Mouse (Mus musculus) forebrain, embryonic 11.5 days (tissue): ENCODE data around the gene Pstpip1. TPM values are rescaled to one million over a fixed set of nuclear protein-coding genes. Genes with fewer than 3 reads are reported as not detected.

Experiments
- ATAC-seq: fragments of 200-750 bp; cut with Nextera tagmentation; replicated peaks from 2 replicates; pipeline ENCODE4 v1.8.0; 2017; ENCODE audit warnings: moderate TSS enrichment; ENCODE audit not compliant: low FRiP score
- DNase-seq: peaks from one replicate; pipeline ENCODE4 v3.0.0-alpha.2; 2017; ENCODE audit warnings: low spot score
- H3K27ac ChIP-seq: fragments of 300-500 bp; sonication (generic); 2 replicates; pipeline ENCODE4 v1.5.1; 2014; ENCODE audit warnings: low read depth, low read length
- H3K27me3 ChIP-seq: fragments of 300-500 bp; sonication (generic); 2 replicates; pipeline ENCODE4 v1.6.1; 2014; ENCODE audit warnings: mild to moderate bottlenecking, low read length, mixed read lengths; ENCODE audit not compliant: control insufficient read depth, insufficient read depth
- H3K36me3 ChIP-seq: fragments of 300-500 bp; sonication (generic); 2 replicates; pipeline ENCODE4 v1.6.1; 2014; ENCODE audit warnings: mild to moderate bottlenecking, low read length, moderate library complexity, mixed read lengths; ENCODE audit not compliant: control insufficient read depth, insufficient read depth
- H3K4me1 ChIP-seq: fragments of 300-500 bp; sonication (generic); replicated peaks from 2 replicates; pipeline ENCODE4 v1.6.1; 2014; ENCODE audit warnings: low read length, mixed read lengths; ENCODE audit not compliant: control insufficient read depth, insufficient read depth
- H3K4me2 ChIP-seq: fragments of 300-500 bp; sonication (generic); 2 replicates; pipeline ENCODE4 v1.6.1; 2014; ENCODE audit warnings: low read depth, mild to moderate bottlenecking, low read length, moderate library complexity, mixed read lengths; ENCODE audit not compliant: severe bottlenecking
- H3K4me3 ChIP-seq: fragments of 300-500 bp; sonication (generic); 2 replicates; pipeline ENCODE4 v1.5.1; 2014; ENCODE audit warnings: low read depth, low read length
- H3K9ac ChIP-seq: fragments of 300-500 bp; sonication (generic); 2 replicates; pipeline ENCODE4 v1.6.1; 2014; ENCODE audit warnings: low read length
- H3K9me3 ChIP-seq: fragments of 300-500 bp; sonication (generic); 2 replicates; pipeline ENCODE4 v1.6.1; 2016; ENCODE audit warnings: low read length, mixed read lengths; ENCODE audit not compliant: control insufficient read depth
- WGBS: fragments of 180-500 bp; shearing (Covaris S2); extraction: QIAGEN DNeasy Blood & Tissue Kit; methylation state at CpG from one replicate; pipeline ENCODE4 v1.1.7; 2014; 5-methylcytosine and 5-hydroxymethylcytosine counted together
- polyA plus RNA-seq: library from polyadenylated mRNA; unstranded; fragments of >200 nt; fragmentation: Nextera tagmentation; extraction: Ambion mirVana; gene quantifications from 2 replicates; pipeline ENCODE4 v1.2.1, GENCODE M21; 2014

Pstpip1 gene
- polyA plus RNA-seq, 1 experiment from 2014 or later: 0.40 TPM

DNA sequence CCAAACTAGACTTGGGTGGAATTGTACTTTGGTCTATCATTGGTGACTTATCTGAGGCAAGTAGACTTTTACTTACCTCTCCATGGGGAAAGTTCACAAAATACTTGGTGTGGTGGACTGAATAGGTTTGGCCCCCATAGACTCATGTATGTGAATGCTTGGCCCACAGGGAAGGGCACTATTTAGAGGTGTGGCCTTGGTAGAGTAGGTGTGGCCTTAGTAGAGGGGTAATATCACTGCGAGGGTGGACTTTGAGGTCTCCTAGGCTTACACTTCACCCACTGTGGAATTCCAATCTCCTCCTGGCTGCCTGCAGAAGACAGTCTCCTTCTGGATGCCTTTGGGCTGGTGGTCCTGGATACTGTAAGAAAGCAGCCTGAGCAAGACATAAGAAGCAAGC is 21.1 kb upstream of the Pstpip1 start:
- no peaks in the 10 kb centered on the region for H3K4me1 ChIP-seq
- DNase-seq: no peak
- H3K27ac ChIP-seq: no peak overlapping the region
- 94% methylated on average over 1 of the region's 1 CpGs for WGBS
- no peak overlapping the region for H3K4me3 ChIP-seq
- ATAC-seq: no peak
- no peak overlapping the region for H3K9ac ChIP-seq
- H3K9me3 ChIP-seq: no peaks in the 10 kb centered on the region
- no peak overlapping the region for H3K4me2 ChIP-seq
- H3K27me3 ChIP-seq: no peaks in the 10 kb centered on the region
- peaks cover 4% of the 10 kb centered on the region; the same call in 1 of the 2 replicates for H3K36me3 ChIP-seq

DNA sequence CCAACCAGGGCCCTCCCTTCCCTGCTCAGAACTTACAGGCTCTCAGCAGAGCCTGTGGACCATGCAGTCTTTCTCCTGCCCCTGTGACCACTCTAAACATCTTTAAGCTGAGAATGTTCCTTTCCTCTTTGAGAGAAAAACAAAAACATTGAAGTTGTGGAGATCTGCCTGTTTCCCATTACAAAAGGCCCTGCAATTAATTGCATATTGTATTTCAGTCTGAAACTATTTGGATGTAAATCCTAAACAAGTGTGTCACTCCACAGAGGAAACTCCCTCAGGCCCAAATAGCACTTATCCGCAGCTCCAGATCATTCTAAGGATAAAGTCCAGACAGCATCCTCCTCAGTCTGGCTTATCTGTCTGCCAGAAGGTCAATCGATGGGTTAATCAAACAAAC is 16.9 kb upstream of the Pstpip1 start:
- Histone ChIP-seq H3K4me2 (no peak overlapping the region), H3K9me3 (no peaks in the 10 kb centered on the region), H3K9ac (no peak overlapping the region), H3K27me3 (no peaks in the 10 kb centered on the region), H3K27ac (no peak overlapping the region), H3K36me3 (peaks cover 4% of the 10 kb centered on the region; the same call in 1 of the 2 replicates), H3K4me1 (no peaks in the 10 kb centered on the region), H3K4me3 (no peak overlapping the region)
- DNase-seq (peak; percentile 43), ATAC-seq (no peak)
- WGBS: 74% methylated on average over 2 of the region's 2 CpGs

DNA sequence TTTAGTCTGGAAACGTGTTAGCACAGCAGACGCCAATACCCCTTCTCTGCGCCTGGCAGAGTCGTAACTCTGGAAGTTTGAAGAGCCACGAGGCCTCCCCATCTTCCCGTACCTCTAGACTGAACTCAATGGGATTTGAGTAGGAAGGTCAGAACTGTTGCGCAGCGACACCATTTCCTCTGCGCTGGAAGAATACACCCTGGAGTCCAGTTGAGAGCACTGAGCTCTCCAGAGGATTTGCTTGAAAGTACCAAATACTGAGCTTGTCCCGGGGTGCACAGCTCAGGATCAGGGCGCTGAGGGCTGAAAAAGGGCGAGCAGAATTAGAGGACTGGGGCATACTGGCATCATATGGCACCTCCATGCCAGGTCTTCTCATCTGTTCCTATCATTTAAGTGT is 14.9 kb upstream of the Pstpip1 start:
- DNase-seq: peak; percentile 49

DNA sequence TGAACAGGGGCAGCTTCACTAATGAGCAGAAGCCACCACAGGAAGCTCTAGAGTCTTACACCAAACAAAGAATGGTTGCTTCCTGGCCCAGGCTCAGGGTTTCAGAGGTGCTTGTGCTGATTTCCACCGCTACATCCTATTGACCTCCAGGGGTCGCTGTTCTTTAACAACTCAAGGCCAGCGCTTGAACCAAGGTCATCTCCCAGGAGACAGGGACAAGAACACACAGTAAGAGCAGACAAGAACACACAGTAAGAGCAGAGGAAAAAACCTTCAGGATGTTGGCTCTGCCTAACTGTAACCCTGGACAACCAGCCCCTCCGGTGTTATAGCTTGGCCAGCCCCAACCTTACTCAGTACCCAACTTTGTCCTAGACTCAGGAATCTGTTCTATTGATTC is 14.5 kb upstream of the Pstpip1 start:
- 10% methylated on average over 4 of the region's 4 CpGs for WGBS
- Histone ChIP-seq H3K9me3 (no peaks in the 10 kb centered on the region), H3K4me3 (no peak overlapping the region), H3K4me1 (no peaks in the 10 kb centered on the region), H3K36me3 (no peaks in the 10 kb centered on the region), H3K4me2 (no peak overlapping the region), H3K9ac (no peak overlapping the region), H3K27ac (no peak overlapping the region), H3K27me3 (no peaks in the 10 kb centered on the region)
- DNase-seq (peak; percentile 72), ATAC-seq (peak; percentile 70)

More for the DNA sequence above, 14.9 kb upstream of the Pstpip1 start:
- no peaks in the 10 kb centered on the region for H3K9me3 ChIP-seq
- no peak overlapping the region for H3K4me2 ChIP-seq
- H3K4me3 ChIP-seq: no peak overlapping the region
- no peaks in the 10 kb centered on the region for H3K27me3 ChIP-seq
- no peaks in the 10 kb centered on the region for H3K4me1 ChIP-seq
- no peak for ATAC-seq
- H3K36me3 ChIP-seq: no peaks in the 10 kb centered on the region
- no peak overlapping the region for H3K27ac ChIP-seq
- no peak overlapping the region for H3K9ac ChIP-seq
- 73% methylated on average over 12 of the region's 12 CpGs for WGBS

DNA sequence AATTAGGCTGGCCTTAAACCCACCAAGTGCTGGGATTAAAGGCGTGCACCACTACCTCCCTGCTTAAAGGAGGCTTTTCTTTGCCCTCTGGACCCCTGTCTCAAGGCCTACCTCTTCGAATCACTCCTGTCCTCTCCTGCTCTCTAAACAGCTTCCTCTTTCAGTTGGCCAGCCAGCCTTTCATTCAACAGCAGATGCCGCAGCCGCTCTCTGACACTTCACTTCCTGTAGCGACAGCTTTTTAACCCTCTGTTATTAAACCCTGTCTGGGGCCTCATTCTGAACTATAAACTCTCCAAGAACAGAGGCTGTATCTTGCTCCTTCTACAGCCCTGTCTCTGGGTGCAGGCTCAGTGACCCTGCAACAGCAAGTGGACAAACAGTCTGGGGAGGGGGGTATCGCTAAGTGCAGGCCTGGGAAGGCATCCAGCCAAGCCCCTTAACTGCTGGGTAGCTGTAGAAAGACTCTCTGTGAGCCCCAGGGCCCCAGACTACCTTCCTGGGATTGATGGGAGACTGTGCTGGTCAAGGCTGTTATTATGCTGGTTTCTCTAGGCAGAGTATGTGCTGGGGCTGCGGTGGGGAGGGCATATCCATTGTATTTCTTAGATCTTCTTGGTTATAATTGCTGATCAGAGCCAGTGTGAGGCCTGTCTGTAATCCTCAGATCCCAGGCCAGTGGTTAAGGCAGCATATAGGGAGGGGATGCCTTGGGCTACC is 13.7 kb upstream of the Pstpip1 start:
- H3K27ac ChIP-seq: no peak overlapping the region
- no peaks in the 10 kb centered on the region for H3K36me3 ChIP-seq
- no peaks in the 10 kb centered on the region for H3K9me3 ChIP-seq
- no peaks in the 10 kb centered on the region for H3K4me1 ChIP-seq
- H3K9ac ChIP-seq: no peak overlapping the region
- no peak overlapping the region for H3K4me3 ChIP-seq
- 70% methylated on average over 7 of the region's 7 CpGs for WGBS
- ATAC-seq: no peak
- H3K4me2 ChIP-seq: no peak overlapping the region
- no peaks in the 10 kb centered on the region for H3K27me3 ChIP-seq
- DNase-seq: peak; percentile 46

DNA sequence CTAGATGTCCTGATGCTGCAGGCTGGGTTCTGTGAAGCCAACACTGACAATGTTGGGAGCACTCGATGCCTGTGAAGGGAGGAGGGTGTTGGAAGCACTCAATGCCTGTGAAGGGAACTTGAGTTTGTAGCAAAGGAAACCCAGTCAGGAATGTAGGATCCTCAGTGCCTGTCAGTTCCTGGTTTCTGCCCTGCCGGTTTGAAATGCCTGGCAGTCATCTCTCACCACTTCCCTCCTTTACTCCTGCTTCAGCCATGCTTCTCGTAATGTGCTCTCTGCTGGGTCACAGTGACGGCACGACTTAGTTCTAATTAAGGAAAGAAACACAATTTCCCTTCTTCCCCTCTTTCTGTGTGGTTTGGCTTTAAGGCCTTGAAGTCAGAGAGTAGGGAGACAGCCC is 10.2 kb upstream of the Pstpip1 start:
- no peaks in the 10 kb centered on the region for H3K27me3 ChIP-seq
- no peak for ATAC-seq

DNA sequence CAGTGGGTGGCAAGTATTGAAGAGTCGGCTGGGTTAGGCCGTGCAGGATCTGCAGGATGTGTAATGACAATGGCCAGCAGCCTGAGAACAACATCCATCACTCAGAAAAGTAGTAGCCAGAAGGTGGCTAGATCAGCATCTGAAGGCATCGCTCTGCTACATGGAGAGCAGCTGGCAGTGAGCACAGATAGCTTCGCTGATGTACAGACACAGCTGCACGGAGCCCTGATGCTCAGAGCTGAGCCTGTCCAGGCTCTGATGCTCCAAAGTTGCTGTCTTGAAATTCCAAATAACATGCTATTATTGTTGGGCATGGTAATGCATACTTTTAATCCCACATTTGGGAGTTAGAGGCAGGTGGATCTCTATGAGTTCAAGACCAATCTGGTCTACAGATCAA is 3.2 kb upstream of the Pstpip1 start:
- Histone ChIP-seq H3K4me3 (no peak overlapping the region), H3K4me1 (peaks cover 2% of the 10 kb centered on the region; the same call in 1 of the 2 replicates), H3K36me3 (no peaks in the 10 kb centered on the region), H3K9ac (no peak overlapping the region), H3K4me2 (no peak overlapping the region), H3K27me3 (no peaks in the 10 kb centered on the region), H3K9me3 (no peaks in the 10 kb centered on the region), H3K27ac (no peak overlapping the region)
- DNase-seq (no peak), ATAC-seq (no peak)
- 93% methylated on average over 5 of the region's 5 CpGs for WGBS

More for the DNA sequence above, 10.2 kb upstream of the Pstpip1 start:
- 85% methylated on average over 5 of the region's 5 CpGs for WGBS
- Histone ChIP-seq H3K27ac (no peak overlapping the region), H3K9ac (no peak overlapping the region), H3K4me3 (no peak overlapping the region), H3K4me1 (no peaks in the 10 kb centered on the region), H3K4me2 (no peak overlapping the region), H3K9me3 (no peaks in the 10 kb centered on the region), H3K36me3 (no peaks in the 10 kb centered on the region)
- DNase-seq: no peak

DNA sequence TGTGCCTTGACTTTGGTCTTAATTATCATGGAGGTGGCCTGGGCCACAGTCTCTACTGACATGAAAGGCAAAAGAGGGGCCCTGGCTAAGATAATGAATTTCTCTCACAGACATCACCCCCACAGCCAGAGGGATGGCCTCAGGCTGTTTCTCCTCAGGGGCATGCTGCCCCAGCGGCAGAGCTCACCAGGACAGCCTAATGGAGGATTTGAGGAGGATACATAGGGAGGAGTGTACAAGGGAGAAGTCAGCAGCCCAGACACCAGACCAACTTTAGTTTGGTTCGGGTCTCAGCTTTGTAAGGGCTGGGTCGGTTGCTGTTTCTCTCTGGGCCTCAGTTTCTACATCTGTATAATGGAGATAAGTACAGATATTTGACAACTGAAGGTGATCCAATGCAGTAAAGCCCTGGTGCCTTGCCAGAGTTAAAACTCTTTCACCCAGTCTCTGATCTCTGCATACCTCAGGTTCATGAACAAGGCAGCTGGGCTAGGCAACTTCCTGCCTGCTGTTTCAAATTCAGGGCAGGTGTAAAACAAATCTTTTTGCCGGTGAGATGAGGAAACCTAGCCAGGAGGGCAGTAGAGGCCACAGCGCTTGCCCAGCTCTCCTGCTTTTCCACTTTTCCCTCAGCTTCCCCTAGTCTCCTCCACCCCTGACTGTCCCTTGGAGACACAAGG is 924 bp downstream of the Pstpip1 start:
- no peak overlapping the region for H3K4me2 ChIP-seq
- no peaks in the 10 kb centered on the region for H3K36me3 ChIP-seq
- H3K4me1 ChIP-seq: peaks cover 2% of the 10 kb centered on the region; the same call in 1 of the 2 replicates
- H3K9ac ChIP-seq: no peak overlapping the region
- no peaks in the 10 kb centered on the region for H3K9me3 ChIP-seq
- ATAC-seq: no peak
- H3K27me3 ChIP-seq: no peaks in the 10 kb centered on the region
- no peak overlapping the region for H3K4me3 ChIP-seq
- 75% methylated on average over 5 of the region's 5 CpGs for WGBS
- H3K27ac ChIP-seq: no peak overlapping the region
- DNase-seq: no peak
